Mouse (Mus musculus): ENCODE results near the gene Nod1.

The Nod1 gene

DNA sequence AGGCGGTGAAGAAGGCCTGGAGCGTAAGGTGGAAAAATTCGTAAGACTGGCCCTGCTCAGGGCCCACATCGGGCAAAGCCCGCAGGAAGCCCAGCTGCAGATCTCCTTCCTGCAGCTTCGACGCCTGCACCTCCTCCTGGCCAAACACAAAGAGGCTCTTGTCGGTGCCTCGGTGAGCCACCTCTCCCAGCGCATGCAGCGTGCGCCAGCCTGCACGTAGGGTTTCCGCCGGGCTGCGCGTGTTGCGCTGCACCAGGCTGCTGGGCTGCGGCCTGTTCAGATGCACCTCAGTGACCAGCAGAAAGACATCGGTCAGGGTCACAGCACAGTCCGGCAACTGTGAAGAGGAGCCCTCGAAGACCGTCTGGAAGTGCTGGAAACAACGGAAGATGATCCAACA, 28.7 kb downstream of the Nod1 start:
- in situ Hi-C loops (cut with MboI; ENCODE audit: low sequenced_read_pairs), result no loop called here

- in situ Hi-C loops (cut with MboI; ENCODE audit: low sequenced_read_pairs), result no loop called here
Measured at GRCm38 (mm10) chr6:54943292-54943691, 29.1 kb downstream of the Nod1 start.

- in situ Hi-C loops (cut with MboI; ENCODE audit: low sequenced_read_pairs), result no loop called here
Measured at GRCm38 (mm10) chr6:54941149-54941548, 31.3 kb downstream of the Nod1 start.

- in situ Hi-C loops (cut with MboI; ENCODE audit: low sequenced_read_pairs), result no loop called here
Measured at GRCm38 (mm10) chr6:54940126-54940525, 32.3 kb downstream of the Nod1 start.

DNA sequence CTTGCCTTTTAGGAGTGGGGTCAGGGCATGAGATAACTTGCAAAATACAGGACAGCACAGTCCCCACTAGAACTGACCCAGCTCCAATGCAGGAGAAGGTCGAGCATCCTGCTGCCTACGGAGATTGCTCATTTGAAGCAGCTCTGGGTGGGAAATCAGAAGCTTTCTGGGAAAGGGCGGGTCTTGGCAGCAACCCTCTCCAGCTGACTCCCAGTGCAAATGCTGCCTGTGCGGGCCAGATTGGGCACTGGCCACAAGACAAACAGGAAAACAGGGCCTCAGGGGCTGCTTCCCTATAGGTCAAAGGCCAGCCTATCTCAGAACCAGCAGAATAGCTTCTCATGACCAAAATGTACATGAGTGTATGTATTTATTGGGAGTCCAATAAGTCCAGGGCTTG, 32.8 kb downstream of the Nod1 start:
- in situ Hi-C loops (cut with MboI; ENCODE audit: low sequenced_read_pairs), result no loop called here

DNA sequence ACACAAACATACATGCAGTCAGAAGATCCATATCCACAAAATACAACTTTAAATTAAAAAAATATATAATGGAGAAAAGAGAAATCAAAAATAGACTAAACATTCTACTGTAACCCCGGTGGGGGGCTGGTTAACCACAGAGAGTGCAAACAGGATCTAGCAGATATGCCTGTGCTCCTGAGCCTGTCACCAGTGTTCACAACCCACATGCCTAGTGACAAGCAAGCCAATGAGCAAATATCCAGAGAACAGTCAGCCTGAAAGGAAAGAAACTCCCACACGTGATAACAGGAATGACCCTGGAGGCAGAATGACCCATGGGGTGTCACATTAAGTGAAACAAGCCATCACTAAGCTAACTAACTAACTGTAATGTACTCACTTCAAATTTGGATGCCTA, 35.9 kb downstream of the Nod1 start:
- in situ Hi-C loops (cut with MboI; ENCODE audit: low sequenced_read_pairs), result no loop called here

- in situ Hi-C loops (cut with MboI; ENCODE audit: low sequenced_read_pairs), result no loop called here
Measured at GRCm38 (mm10) chr6:54934930-54935329, 37.5 kb downstream of the Nod1 start.

GRCm38 (mm10) chr6:54934313-54934712, 38.1 kb downstream of the Nod1 start:
- in situ Hi-C loops (cut with MboI; ENCODE audit: low sequenced_read_pairs), result no loop called here

DNA sequence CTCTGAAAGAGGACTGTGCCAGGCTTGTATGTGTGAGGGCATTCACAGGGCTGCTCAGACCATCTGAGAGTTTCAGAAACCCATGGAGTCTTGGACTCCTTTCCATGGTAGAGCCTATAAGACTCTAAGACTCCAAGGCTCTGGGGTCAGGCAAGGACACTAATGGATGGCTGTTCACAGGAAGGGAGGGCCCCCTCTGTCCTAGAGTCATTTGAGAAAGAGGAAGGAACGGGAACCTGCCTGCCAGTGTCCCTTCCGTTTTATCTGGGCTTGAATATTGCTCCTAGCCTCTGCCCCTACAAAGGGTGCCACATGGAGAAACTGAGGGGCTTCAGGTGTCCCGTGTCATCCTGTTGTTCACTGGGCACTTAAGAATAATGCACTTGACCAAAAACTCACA, 38.5 kb downstream of the Nod1 start:
- in situ Hi-C loops (cut with MboI; ENCODE audit: low sequenced_read_pairs), result no loop called here

- in situ Hi-C loops (cut with MboI; ENCODE audit: low sequenced_read_pairs), result no loop called here
Measured at GRCm38 (mm10) chr6:54933216-54933615, 39.2 kb downstream of the Nod1 start.

DNA sequence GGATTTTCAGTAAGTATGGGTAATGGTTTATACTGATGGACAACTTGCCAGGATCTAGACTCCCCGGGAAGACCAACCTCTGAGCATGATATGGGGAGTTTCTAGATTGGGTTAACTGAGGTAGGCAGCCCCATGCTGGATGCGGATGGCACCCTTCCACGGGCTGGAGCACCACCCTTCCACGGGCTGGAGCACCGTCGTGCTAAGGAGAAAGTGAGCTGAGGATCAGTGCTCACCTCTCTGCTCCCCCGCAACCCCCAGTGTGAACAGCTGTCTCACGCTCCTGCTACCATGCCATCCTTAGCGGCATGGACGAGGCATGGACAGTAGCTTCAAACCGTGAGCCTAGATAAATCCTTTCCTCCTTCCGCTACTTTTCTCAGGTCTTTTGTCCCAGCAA, 39.9 kb downstream of the Nod1 start:
- in situ Hi-C loops (cut with MboI; ENCODE audit: low sequenced_read_pairs), result no loop called here

DNA sequence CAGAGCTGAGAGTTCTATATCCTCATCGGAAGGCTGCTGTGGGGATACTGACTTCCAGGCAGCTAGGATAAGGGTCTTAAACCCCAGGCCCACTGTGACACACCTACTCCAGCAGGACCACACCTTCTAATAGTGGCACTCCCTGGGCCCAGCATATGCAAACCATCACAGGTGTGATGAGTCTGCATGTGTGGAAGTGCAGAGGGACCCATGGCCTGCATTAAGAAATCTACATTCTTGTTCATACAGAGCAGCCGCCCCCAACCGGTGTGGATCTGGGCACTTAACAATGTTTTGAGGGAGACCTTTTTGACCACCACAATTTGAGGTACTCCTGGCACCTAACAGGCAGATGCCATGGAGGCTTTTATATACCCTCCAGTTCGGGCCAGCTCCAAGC, 40.8 kb downstream of the Nod1 start:
- in situ Hi-C loops (cut with MboI; ENCODE audit: low sequenced_read_pairs), result no loop called here

DNA sequence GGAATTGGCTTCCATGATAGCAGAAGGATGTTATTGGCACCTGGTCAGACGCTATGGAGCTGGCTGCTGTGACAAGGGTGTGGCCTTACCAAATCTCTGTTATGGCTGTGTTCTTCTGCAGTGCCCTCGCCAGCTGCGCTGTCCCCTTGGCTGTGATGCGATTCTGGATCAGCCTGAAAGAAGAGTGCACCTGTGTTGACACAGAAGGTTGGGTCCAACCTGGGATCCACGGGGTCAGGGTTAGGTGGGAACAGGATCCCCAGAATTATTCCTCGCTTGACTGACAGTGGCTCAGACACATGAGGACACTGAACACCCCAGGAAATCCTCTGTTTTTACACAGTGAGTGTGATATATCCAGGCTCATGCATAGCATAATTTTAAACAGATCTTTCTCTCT, 44.5 kb downstream of the Nod1 start:
- in situ Hi-C loops (cut with MboI; ENCODE audit: low sequenced_read_pairs), result no loop called here

DNA sequence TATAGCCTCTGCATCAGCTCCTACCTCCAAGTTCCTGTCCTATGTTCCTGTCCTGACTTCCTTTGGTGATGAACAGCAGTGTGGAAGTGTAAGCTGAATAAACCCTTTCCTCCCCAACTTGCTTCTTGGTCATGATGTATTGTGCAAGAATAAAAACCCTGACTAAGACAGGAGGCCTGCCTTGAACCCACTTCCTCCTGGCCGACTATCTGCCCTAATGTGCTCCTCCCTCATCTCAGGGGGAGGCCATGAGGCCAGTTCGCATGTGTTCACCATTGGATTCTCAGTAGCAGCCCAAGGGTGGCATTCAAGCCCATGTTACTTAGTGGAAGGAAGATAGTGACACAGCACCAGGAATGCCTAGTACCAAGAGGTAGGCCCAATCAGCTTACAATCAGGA, 45.5 kb downstream of the Nod1 start:
- in situ Hi-C loops (cut with MboI; ENCODE audit: low sequenced_read_pairs), result no loop called here

GRCm38 (mm10) chr6:54925736-54926440, 46.5 kb downstream of the Nod1 start:
- in situ Hi-C loops (cut with MboI; ENCODE audit: low sequenced_read_pairs), result no loop called here

DNA sequence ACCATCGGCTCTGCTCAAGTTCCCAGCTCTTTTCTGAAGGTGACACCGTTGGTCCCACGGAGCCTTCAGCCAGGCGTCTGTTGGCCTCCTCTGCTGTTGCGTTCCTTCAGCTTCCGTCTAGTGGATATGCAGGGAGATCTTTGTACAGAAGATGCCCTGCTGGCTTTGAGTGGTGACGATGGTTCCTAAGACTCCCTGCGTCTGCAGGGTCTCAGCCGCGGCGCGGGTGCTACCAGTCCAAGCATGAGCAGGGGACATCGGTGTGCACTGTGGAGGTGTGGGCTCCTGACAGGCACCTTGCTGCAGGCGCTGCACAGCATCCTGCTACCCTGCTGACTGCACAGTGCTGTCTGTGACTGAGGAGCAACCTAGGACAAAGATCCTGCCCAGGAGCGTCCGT, 47.9 kb downstream of the Nod1 start:
- in situ Hi-C loops (cut with MboI; ENCODE audit: low sequenced_read_pairs), result no loop called here

- in situ Hi-C loops (cut with MboI; ENCODE audit: low sequenced_read_pairs), result loop anchor here (10.0 kb wide), 1 partner anchor 246 kb away; no protein-coding TSS in a partner anchor
Measured at GRCm38 (mm10) chr6:54918521-54918920, 53.9 kb downstream of the Nod1 start.

DNA sequence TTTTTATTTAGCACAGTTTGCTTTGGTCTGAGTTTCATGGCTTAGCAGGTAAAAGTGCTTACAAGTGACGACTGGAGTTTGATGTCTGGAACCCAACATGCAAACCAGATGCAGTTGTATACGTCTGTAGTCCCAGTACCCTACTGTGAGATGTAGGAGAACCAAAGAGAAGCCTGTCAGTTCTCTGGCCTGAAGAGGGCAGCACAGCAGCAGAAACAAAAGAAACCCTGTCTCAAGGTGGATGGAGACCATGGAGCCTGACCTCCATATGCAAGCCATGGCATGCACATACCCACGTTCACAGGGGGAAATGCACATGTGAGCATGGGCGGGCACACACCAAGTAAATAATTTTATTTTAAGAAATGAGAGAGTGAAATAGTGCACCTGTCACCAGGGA, 54.9 kb downstream of the Nod1 start:
- in situ Hi-C loops (cut with MboI; ENCODE audit: low sequenced_read_pairs), result loop anchor here (10.0 kb wide), 1 partner anchor 247 kb away; no protein-coding TSS in a partner anchor

DNA sequence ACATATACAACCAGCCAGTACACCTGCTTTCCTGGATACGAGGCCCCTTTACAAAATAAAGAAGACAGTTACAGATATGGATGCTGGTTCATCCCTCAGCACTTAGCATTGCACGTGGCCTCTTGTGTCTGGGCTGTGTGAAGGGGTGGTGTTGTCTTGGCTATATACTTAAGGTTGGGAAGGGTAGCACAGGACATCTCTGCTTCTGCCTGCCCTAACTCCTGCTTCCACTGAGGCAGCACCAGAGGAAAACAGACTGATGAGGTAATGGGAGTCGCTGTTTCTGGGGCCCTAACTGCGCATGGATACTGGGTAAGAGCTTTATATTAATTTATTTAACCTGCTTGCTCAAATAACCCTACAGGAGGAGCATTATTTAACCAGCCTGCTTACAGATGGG, 55.5 kb downstream of the Nod1 start:
- in situ Hi-C loops (cut with MboI; ENCODE audit: low sequenced_read_pairs), result loop anchor here (10.0 kb wide), 1 partner anchor 248 kb away; no protein-coding TSS in a partner anchor

DNA sequence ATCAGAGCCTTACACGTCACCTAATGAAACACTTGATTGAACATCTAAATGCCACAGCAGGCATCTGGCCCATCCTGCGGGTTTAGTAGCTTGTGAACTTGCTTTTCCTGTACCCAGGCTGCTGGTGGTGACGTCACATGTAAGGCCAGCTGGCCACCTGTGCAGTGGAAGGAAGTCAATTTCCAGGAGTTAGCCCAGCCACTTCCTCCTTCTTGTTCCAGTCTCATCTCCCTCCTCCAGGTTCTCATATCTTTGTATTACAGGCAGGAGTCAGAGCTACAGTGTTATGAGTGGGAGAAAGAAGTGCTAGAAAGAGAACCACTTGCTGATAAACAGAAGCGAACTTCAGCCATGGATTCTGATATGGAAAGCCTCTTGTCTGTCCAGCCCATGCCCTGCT, 56.2 kb downstream of the Nod1 start:
- in situ Hi-C loops (cut with MboI; ENCODE audit: low sequenced_read_pairs), result loop anchor here (10.0 kb wide), 1 partner anchor 249 kb away; no protein-coding TSS in a partner anchor

DNA sequence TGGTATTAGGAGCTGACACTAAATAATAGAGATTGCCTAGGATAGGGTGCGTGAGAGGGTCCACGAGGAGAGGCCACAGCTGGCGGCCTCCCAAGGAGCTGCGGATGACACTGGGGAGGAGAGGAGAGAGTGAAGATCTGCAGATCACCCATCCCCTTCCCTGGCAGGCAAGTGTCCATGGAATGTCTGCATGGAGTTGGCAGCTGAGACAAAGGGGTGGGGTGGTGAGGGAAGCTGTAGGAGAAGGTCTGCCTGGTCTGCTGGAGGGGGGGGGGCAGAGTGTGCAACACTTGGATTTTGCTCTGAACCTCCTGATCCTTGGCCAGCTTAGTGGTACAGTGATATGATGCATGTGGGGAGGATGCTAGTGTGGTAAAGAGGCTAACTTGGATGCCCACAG, 57.4 kb downstream of the Nod1 start:
- in situ Hi-C loops (cut with MboI; ENCODE audit: low sequenced_read_pairs), result loop anchor here (10.0 kb wide), 1 partner anchor 250 kb away; no protein-coding TSS in a partner anchor

GRCm38 (mm10) chr6:54906053-54907040, 66.1 kb downstream of the Nod1 start:
- in situ Hi-C loops (cut with MboI; ENCODE audit: low sequenced_read_pairs), result no loop called here

All from CH12F3 (cell line).